Mouse (Mus musculus) neural tube, embryonic 10.5 days (tissue): Measurements from ENCODE around the gene Nrxn3.
A peak's percentile ranks its signal among the peaks of the same experiment; 100 is the strongest.

Source experiments
- DNase-seq: peaks from one replicate; pipeline ENCODE4 v3.0.0-alpha.2; 2017; ENCODE audit warnings: low spot score; ENCODE audit errors: extremely low spot score

Gene Nrxn3

GRCm38 (mm10) chr12:89811815-89812549 is 1089.3 kb downstream of the Nrxn3 start:
- DNase-seq = peak; percentile 82

- no peak for DNase-seq
These were observed 1090.0 kb downstream of the Nrxn3 start for GRCm38 (mm10) chr12:89812550-89813207.

- peak; percentile 15 for DNase-seq
These were observed 1090.6 kb downstream of the Nrxn3 start for GRCm38 (mm10) chr12:89813294-89813693.

- no peak for DNase-seq
These were observed 1091.0 kb downstream of the Nrxn3 start for GRCm38 (mm10) chr12:89813718-89814117.

- no peak for DNase-seq
These were observed 1091.9 kb downstream of the Nrxn3 start for GRCm38 (mm10) chr12:89814536-89814935.

- no peak for DNase-seq
These were observed 1094.5 kb downstream of the Nrxn3 start for GRCm38 (mm10) chr12:89817072-89817773.

GRCm38 (mm10) chr12:89818200-89818599 is 1095.5 kb downstream of the Nrxn3 start:
- no peak for DNase-seq

GRCm38 (mm10) chr12:89822141-89822540 is 1099.5 kb downstream of the Nrxn3 start:
- no peak for DNase-seq

- no peak for DNase-seq
These were observed 1107.3 kb downstream of the Nrxn3 start for GRCm38 (mm10) chr12:89829927-89830326.

- no peak for DNase-seq
These were observed 1107.7 kb downstream of the Nrxn3 start for GRCm38 (mm10) chr12:89830350-89830749.

- DNase-seq = no peak
These were observed 1108.6 kb downstream of the Nrxn3 start for GRCm38 (mm10) chr12:89831300-89831699.

GRCm38 (mm10) chr12:89836271-89836670 is 1113.6 kb downstream of the Nrxn3 start:
- no peak for DNase-seq

- no peak for DNase-seq
These were observed 1120.2 kb downstream of the Nrxn3 start for GRCm38 (mm10) chr12:89842861-89843260.

GRCm38 (mm10) chr12:89848116-89848515 is 1125.4 kb downstream of the Nrxn3 start:
- no peak for DNase-seq

GRCm38 (mm10) chr12:89854355-89854754 is 1131.7 kb downstream of the Nrxn3 start:
- DNase-seq = no peak

- no peak for DNase-seq
These were observed 1144.4 kb downstream of the Nrxn3 start for GRCm38 (mm10) chr12:89867124-89867523.

GRCm38 (mm10) chr12:89882617-89883370 is 1160.1 kb downstream of the Nrxn3 start:
- DNase-seq = no peak

GRCm38 (mm10) chr12:89884576-89884975 is 1161.9 kb downstream of the Nrxn3 start:
- DNase-seq = no peak

- DNase-seq = no peak
These were observed 1166.0 kb downstream of the Nrxn3 start for GRCm38 (mm10) chr12:89888647-89889046.

GRCm38 (mm10) chr12:89896901-89897300 is 1174.2 kb downstream of the Nrxn3 start:
- no peak for DNase-seq

GRCm38 (mm10) chr12:89909578-89909977 is 1186.9 kb downstream of the Nrxn3 start:
- no peak for DNase-seq
